Mouse (Mus musculus): ENCODE measurements at regions not wholly inside any gene's neighbourhood (a gene's known extent, or its start where the extent isn't known, plus 50 kb on each side); places are given as distances from the start of the nearest gene placed in this dataset.

DNA sequence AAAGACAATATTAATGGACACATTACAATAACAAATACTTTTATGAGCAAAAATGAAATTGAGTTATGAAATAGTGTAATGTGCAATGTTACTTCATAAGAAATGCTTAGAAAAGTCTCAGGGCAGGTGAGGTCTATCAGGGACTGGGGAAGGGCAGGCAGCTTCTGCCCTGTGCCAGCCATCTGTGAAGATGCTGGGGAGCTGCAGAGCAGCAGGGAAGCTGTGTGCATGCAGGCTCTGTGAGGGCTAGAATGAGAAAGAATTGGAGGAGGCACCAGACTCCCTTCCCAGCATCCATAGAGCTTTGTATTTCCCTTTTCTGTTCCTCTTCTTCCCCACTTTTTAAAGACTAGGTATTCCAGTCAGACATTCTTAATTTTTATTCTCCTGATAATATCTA lies 281.8 kb downstream of the Mef2c start:
- TF ChIP-seq POLR2A (IDR thresholded peaks at IDR 0.05; ENCODE audit: control insufficient read depth, extremely low read depth, insufficient read depth, low read length, poor library complexity): no peak
- no peak for TF ChIP-seq CTCF (IDR thresholded peaks at IDR 0.05; ENCODE audit: borderline replicate concordance, control insufficient read depth, extremely low read depth, insufficient read depth, low read length, poor library complexity)
